Mouse (Mus musculus) adrenal gland, adult 2 months (tissue): ENCODE data around the gene Mrps18b. TPM values are rescaled to one million over a fixed set of nuclear protein-coding genes. Genes with fewer than 3 reads are reported as not detected.
A peak's percentile ranks its signal among the peaks of the same experiment; 100 is the strongest.

Experiments used
- DNase-seq: peaks from one replicate; pipeline ENCODE4 v3.0.0; 2021
- polyA plus RNA-seq: library from polyadenylated mRNA; depleted of rRNA; stranded (reverse); fragments of >200 nt; gene quantifications from 2 replicates; pipeline ENCODE4 v1.2.3, GENCODE M21; 2012
- total RNA-seq, 2 experiments: library from RNA; stranded (reverse); gene quantifications; 2 replicates each; pipeline ENCODE4 v1.2.3; 2021

Mrps18b gene
- total and polyA plus RNA-seq, 3 experiments = 101 to 114 (median 111) TPM

GRCm38 (mm10) chr17:35918276-35919059 is 2.3 kb upstream of the Mrps18b start:
- DNase-seq = peak; percentile 60

DNA sequence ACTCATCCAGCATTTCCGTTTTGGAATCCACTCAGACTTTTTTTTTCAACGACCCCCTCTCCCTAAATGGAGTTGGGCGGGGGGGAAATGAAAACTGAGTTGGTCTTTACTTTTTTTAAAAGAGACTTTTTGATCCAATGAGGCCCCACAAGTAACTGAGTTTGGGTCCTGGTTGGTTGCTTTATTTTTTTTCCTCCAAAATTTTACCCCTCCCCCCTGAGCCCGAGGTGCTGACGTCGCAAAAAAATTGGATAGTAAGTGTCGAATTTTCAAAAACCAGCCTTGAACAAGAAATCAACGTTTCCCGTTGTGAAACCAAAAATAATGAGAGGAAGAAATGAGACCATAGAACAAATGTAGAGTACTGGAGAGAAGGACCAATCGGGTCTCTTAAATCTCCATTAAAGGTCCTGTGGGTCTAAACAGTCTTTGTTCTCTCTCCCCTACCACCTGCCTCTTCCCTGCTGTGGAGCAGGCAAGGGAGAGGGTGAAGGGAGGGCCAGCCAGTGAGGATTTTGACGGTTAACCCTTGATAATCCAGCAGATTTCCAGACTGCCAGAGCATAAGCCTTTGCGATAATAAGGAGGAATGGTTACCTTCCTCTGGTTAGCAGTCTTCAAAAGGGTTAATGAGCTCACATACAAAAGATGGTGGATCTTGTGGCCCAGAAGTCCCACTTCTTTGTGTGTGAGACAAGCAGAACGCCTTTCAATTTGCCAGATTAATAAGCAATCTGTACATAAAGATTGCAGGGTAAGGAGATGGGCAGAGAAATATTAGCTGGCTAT is 1.5 kb upstream of the Mrps18b start:
- DNase-seq = peak; percentile 48

GRCm38 (mm10) chr17:35917143-35917462 is 914 bp upstream of the Mrps18b start:
- DNase-seq = no peak

DNA sequence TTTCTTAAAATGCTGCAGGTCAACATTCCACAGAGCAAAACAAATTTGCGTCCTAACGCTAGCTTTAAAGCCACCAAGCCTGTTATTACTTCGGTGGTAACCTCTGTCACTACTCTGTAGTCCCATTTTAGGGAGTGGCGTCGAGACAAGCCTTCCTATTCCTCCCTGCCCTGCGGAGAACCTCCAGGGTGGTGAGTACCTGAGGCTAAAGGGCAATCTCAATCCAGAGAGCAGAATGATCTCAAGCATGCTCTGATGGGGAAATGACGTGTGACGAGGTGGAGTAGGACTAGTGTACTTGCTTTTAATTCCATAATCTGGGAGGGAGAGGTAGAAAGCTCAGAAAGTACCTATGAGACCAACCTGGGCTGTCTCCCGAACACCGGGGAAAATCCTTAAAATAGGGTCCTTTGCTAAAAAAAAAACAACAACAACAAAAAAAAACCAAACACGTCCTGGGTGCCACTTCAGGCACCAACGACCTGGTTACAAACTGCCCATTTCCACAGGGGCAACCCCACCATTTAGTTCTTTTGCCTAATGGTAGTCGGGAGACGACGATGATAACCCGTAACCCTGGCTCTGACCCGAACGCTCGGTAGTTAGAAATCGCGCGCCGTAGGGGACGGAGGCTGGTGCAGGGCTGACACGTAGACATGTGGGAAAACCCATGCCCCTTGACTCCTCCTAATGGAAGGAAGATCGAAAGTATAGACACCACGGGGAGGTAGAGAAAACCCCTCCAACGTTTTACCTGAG is 472 bp downstream of the Mrps18b start:
- DNase-seq = peak; percentile 68

- DNase-seq = no peak
These were observed 1.2 kb downstream of the Mrps18b start for GRCm38 (mm10) chr17:35914975-35915374.

GRCm38 (mm10) chr17:35909919-35910369 is 6.2 kb downstream of the Mrps18b start, which contains the start of gene Atat1:
Gene Atat1, minus strand, starts transcription at chr17:35910075.
- peak; percentile 95 for DNase-seq

DNA sequence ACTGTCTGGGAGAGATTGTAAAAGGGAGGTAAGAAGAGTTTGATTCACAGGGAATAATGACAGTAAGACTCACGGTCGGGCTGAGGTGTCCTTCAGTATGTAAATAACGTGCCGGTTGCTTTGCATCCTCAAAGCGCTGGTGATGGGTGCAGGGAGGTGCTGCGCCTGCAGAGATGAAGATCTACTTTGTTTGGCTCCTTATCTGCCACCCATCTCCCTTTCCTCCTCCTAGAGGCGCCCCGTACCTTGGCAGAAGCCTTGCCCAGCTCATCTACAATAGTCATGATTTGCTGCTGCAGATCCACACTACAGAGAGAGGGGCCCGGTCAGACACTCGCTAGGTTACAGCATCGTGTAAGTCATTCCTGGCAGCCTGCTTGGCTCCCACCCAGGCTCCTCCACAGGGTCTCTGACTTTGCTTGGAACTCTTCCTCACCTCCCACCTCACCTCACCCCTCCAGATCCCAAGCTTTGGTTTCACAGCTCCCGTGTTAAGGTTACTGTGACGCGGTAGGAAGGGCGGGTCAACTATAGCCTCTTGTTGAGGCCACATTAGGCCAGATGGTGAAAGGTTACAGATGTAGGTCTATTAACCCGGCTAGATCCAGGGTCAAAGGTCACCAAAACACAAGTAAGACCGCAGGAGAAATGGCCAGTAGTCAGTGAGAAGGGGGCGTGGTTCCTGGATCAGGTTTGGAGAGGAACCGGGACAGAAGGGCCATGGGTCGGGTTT is 6.8 kb downstream of the Mrps18b start:
- DNase-seq = no peak

DNA sequence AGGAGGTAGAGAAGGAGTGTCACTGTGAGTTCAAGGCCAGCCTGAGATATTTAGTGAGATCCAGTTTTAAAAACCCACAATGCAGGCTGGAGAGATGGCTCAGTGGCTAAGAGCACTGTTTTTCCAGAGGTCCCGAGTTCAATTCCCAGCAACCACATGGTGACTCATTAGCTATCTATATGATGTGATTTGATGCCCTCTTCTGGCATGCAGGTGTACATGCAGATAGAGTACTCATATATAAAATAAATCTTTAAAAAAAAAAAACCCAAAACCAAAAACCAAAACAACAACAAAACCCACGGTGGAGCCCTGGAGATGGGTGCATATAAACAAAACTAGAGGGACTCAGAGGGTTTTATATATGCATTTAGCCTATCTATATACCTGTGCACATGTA is 8.6 kb downstream of the Mrps18b start:
- no peak for DNase-seq

GRCm38 (mm10) chr17:35905587-35905986 is 10.6 kb downstream of the Mrps18b start:
- DNase-seq = no peak

GRCm38 (mm10) chr17:35903992-35904355 is 12.2 kb downstream of the Mrps18b start:
- DNase-seq = no peak

DNA sequence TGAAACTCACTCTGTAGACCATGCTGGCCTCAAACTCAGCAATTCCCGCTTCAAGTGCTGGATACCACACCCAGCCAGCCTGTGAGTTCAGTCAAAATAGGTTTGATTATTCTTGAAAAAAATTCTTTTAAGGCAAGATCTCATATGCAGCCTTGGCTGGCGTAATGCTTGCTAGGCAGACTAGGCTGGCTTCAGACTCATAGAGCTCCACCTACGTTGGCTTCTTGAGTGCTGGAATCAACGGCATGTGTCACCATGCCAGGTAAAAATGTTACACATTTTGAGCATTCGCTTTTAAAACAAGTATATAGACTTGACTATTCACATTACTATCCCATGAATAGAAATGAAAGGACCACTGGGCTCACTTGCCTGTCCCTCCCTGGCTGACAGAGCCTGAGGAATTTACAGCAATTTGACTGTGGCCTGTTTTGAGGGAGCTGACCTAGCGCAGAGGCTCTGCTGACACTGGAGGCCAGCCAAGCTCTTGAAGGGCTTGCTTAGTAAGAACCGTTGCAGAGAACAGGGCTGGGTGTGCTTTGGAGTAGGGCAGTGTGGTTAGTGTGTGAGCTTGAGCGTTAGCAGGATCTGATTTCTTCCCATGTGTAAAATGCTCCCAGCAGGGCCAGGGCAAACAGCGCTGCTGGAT is 12.7 kb downstream of the Mrps18b start:
- DNase-seq = peak; percentile 43

DNA sequence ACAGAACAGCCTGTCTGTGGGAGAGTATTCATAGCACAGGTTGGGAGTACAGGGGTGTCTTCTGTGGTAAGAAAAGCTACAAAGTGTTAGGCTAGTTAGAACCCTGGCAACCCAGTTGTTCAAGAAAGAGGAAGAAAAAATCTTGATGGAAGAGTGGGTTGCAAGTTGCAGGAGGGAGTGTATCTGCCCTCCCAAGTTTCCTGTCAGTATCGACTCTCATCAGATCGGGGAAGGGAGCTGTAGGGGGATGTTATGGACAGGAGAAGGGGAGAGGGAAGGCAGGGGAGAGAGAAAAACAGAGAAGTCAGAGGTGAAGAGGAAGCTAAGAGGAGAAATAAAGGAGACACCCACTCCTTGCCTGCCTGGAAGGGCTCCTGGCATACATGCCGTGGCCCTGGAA is 15.6 kb downstream of the Mrps18b start:
- no peak for DNase-seq

DNA sequence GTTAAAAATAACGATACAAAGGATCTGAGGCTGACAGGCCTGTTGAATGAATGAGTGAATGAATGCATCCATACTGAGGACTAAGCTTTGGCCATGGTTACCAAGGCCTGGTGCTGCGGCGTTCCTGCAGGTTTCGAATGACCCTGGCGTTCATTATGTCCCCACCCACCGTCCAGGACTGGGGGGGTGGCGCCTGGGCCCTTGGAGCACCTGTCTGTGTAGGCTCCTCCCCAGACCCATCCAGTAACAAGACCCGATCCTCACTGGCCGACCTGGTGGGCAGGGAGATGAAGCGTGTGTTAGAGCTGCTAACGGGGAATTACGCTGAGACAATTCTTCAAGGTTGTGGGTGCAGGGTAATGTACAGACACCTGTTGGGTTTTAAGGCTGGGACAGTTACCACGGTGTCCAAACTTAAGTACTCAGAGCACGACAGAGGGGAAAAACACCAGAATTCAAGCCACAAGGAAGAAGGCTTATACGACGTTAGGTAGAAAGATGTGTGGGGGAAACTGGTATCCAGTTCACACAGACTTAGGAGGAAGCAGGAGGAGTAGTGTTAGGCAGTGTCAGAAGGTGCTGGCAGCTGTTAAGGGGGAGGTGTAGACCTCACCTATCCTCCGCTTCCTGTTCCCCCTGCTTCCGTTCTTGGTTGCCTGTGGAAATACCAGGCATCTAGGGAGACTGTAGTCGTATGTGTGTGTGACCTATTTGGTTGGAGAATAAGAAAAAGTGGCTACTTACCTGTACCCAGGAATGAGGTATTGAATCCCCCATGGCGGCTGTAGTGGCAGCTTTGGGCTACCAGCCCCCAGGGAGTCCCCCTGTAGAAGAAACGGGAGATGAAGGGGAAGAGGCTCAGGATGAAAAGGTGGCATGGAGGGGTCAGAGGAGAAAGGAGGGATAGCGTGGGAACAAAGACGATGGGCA is 18.3 kb downstream of the Mrps18b start:
- DNase-seq = no peak

GRCm38 (mm10) chr17:35896781-35897643 is 19.2 kb downstream of the Mrps18b start, which contains the start of gene 2310061I04Rik:
Gene 2310061I04Rik, minus strand, starts transcription at chr17:35897431.
- peak; percentile 96 for DNase-seq

GRCm38 (mm10) chr17:35887725-35888124 is 28.5 kb downstream of the Mrps18b start:
- DNase-seq = no peak

DNA sequence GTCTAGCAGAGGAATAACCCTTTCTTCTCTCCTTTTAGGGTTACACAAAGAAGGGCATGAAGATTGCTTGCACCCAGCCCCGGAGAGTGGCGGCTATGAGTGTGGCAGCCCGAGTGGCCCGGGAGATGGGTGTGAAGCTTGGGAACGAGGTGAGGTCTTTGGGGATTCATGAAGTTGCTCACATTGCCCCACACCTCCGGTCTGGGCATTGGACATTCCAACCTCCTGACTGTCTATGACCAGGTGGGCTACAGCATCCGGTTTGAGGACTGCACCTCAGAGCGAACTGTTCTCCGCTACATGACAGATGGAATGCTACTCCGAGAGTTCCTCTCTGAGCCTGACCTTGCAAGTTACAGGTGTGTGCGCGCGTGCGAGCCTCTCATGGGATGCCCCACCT is 32.4 kb downstream of the Mrps18b start:
- DNase-seq = no peak

GRCm38 (mm10) chr17:35882924-35883323 is 33.3 kb downstream of the Mrps18b start:
- no peak for DNase-seq

- DNase-seq = peak; percentile 96
These were observed 36.7 kb downstream of the Mrps18b start, which contains the start of gene Dhx16 for GRCm38 (mm10) chr17:35879245-35880057. Gene Dhx16, plus strand, starts transcription at chr17:35879819.
